In the genomic region with DNA sequence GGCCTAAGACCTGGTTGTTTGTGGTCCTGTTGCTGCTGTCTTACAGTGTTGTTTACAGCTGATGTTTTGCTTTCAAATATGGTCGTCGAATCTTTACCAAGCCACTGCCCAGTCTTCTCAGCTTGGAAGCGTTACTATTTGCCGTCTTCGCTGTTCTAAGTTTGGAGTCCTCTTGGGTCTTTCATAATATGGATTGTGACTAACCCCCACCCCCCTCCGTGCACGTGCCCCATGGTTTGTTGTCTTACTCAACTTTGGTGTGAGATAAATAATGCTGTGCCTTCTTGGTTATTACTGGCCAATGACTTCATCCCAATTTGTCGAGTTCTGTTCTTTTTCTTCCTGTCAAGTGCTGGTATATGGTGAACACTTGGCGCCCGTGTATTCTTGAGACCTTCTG, we compare ENCODE assay signal across 8 mouse cellular contexts. TPM values are rescaled to one million over a fixed set of nuclear protein-coding genes. Genes with fewer than 3 reads are reported as not detected.
DNase-seq lines count a peak whose midpoint lies in the region; ATAC-seq lines count a peak whose summit lies in the region.

No protein-coding gene starts in this region.

- no peaks in the 10 kb centered on the region for H3K36me3 ChIP-seq in heart, embryonic 11.5 days (ENCODE audit: control insufficient read depth, insufficient read depth, low read length)
- H3K36me3 ChIP-seq in hindbrain, embryonic 14.5 days (replicated peaks; ENCODE audit: control insufficient read depth, insufficient read depth), result no peaks in the 10 kb centered on the region
- no peaks in the 10 kb centered on the region for H3K36me3 ChIP-seq in midbrain, embryonic 14.5 days (ENCODE audit: control insufficient read depth, insufficient read depth, low read length)

- no peaks in the 10 kb centered on the region for H3K9me3 ChIP-seq in heart, embryonic 11.5 days (replicated peaks; ENCODE audit: control insufficient read depth, low read length)
- no peaks in the 10 kb centered on the region for H3K9me3 ChIP-seq in hindbrain, embryonic 14.5 days (ENCODE audit: control insufficient read depth, low read length)
- H3K9me3 ChIP-seq in midbrain, embryonic 14.5 days (ENCODE audit: control insufficient read depth, low read length), result no peaks in the 10 kb centered on the region

- peak overlapping the region; percentile 90; the same call in 1 of the 2 replicates for H3K9ac ChIP-seq in heart, embryonic 11.5 days (ENCODE audit: low read depth, low read length)
- peak overlapping the region; percentile 94; the same call in 1 of the 2 replicates for H3K9ac ChIP-seq in hindbrain, embryonic 14.5 days
- H3K9ac ChIP-seq in midbrain, embryonic 14.5 days (replicated peaks; ENCODE audit: low read length), result no peak overlapping the region

- H3K27ac ChIP-seq in heart, embryonic 11.5 days (ENCODE audit: low read depth, low read length), result peak overlapping the region; percentile 96; the same call in 1 of the 2 replicates
- H3K27ac ChIP-seq in hindbrain, embryonic 14.5 days, result no peak overlapping the region
- no peak overlapping the region for H3K27ac ChIP-seq in midbrain, embryonic 14.5 days (replicated peaks; ENCODE audit: low read depth, low read length)

- 72% methylated on average over 10 of the region's 10 CpGs for WGBS in heart, embryonic 11.5 days (ENCODE audit: insufficient replicate concordance)
- 83% methylated on average over 10 of the region's 10 CpGs for whole genome bisulfite sequencing in hindbrain, embryonic 14.5 days
- 89% methylated on average over 10 of the region's 10 CpGs for WGBS in midbrain, embryonic 14.5 days

- no peak for ATAC-seq in heart, embryonic 11.5 days (replicated peaks; ENCODE audit: insufficient number of reproducible peaks, low FRiP score, low TSS enrichment)
- no peak for ATAC-seq in hindbrain, embryonic 14.5 days (ENCODE audit: low FRiP score)
- ATAC-seq in midbrain, embryonic 14.5 days (ENCODE audit: low FRiP score, low TSS enrichment), result no peak

- H3K4me2 ChIP-seq in heart, embryonic 11.5 days, result peak overlapping the region; percentile 72
- peak overlapping the region; percentile 72 for H3K4me2 ChIP-seq in hindbrain, embryonic 14.5 days (replicated peaks)
- H3K4me2 ChIP-seq in midbrain, embryonic 14.5 days (ENCODE audit: low read length), result peak overlapping the region; percentile 62

- no peak for DNase-seq in heart, adult 8-10 months (ENCODE audit: low spot score)
- DNase-seq in T-cell, adult 2 months (ENCODE audit: low spot score), result peak; percentile 18
- DNase-seq in hindbrain, embryonic 14.5 days (ENCODE audit: low spot score), result no peak
- DNase-seq in midbrain, embryonic 14.5 days, result no peak
- DNase-seq in urinary bladder, adult 18-20 months (ENCODE audit: low spot score in 2 of 2), result no peak
- DNase-seq in embryo, embryonic 10 days (ENCODE audit: low spot score), result no peak
- no peak for DNase-seq in yolk sac, embryonic 10.5 days (ENCODE audit: low spot score)

- peaks cover 6% of the 10 kb centered on the region; the same call in 1 of the 2 replicates for H3K4me1 ChIP-seq in heart, embryonic 11.5 days (ENCODE audit: control insufficient read depth, insufficient read depth, low read length)
- peaks cover 12% of the 10 kb centered on the region; the same call in 1 of the 2 replicates for H3K4me1 ChIP-seq in hindbrain, embryonic 14.5 days (replicated peaks; ENCODE audit: control insufficient read depth, insufficient read depth, low read length)
- H3K4me1 ChIP-seq in midbrain, embryonic 14.5 days (ENCODE audit: control insufficient read depth, insufficient read depth, low read length), result peaks cover 11% of the 10 kb centered on the region

- peak overlapping the region; percentile 68 for H3K4me3 ChIP-seq in heart, embryonic 11.5 days (ENCODE audit: low read depth, low read length)
- peak overlapping the region; percentile 84 for H3K4me3 ChIP-seq in hindbrain, embryonic 14.5 days (replicated peaks; ENCODE audit: low read length)
- peak overlapping the region; percentile 76; the same call in 1 of the 2 replicates for H3K4me3 ChIP-seq in midbrain, embryonic 14.5 days (replicated peaks; ENCODE audit: low read depth, low read length)

- no peaks in the 10 kb centered on the region for H3K27me3 ChIP-seq in heart, embryonic 11.5 days (ENCODE audit: control insufficient read depth, insufficient read depth, low read length)
- no peaks in the 10 kb centered on the region for H3K27me3 ChIP-seq in hindbrain, embryonic 14.5 days (ENCODE audit: control insufficient read depth, insufficient read depth, low read length)
- no peaks in the 10 kb centered on the region for H3K27me3 ChIP-seq in midbrain, embryonic 14.5 days (ENCODE audit: control insufficient read depth, insufficient read depth, low read length)

RNA-seq across cellular contexts. Expression of gene Fbxl4, which starts 1.1 kb away (rescaled TPM):
- 9.5 and 11.7 TPM in 2 replicates for polyA plus RNA-seq in heart, embryonic 11.5 days (2014; fragmentation: Nextera tagmentation; extraction: Ambion mirVana)
- total RNA-seq in heart, adult 8-10 months (2022), result 10 to 100 TPM in 3 of 4 experiments, 1 to 10 TPM in 1; 9.1 to 12.0 (median 10.6) TPM
- 18.4 and 22.4 TPM in 2 replicates for polyA plus RNA-seq in hindbrain, embryonic 14.5 days (2014; fragmentation: Nextera tagmentation; extraction: Ambion mirVana)
- polyA plus RNA-seq in midbrain, embryonic 14.5 days (2014; fragmentation: Nextera tagmentation; extraction: Ambion mirVana), result 15.7 and 20.0 TPM in 2 replicates
